Mouse (Mus musculus) olfactory bulb, adult 2 months (tissue): Measurements from ENCODE around the gene Mansc4.

Experiments used
- CTCF ChIP-seq: fragments of 200-500 bp; IDR thresholded peaks from 2 replicates; pipeline ENCODE4 v1.5.1; 2012; ENCODE audit warnings: low read depth, mild to moderate bottlenecking, low read length, moderate library complexity; ENCODE audit not compliant: insufficient read depth
- POLR2A ChIP-seq: fragments of 200-500 bp; IDR thresholded peaks from 2 replicates; pipeline ENCODE4 v1.6.1; 2012; ENCODE audit warnings: mild to moderate bottlenecking, low read depth, low read length, moderate library complexity; ENCODE audit not compliant: insufficient read depth

DNA sequence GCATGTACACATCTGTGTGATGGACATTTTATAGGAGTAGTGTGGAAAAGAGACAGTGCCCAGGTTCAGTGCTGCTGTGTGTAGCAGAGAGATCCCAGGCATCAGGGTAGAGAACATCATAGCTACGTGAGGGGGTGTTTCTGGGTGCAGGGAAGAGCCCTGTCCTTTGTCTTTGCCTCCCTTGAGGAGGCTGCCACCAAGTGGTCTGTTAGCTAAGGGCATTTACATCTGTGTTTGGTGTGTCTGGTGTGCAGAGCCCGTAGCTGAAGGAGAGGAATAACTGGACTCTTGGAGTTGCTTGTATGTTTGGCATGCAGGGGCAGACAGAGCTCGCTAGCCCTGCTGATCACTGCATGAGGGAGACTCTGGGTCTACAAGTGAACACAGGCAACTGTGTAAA, 15.5 kb upstream of the Mansc4 start:
- no peak for TF ChIP-seq CTCF
- TF ChIP-seq POLR2A = no peak
